In the genomic region with DNA sequence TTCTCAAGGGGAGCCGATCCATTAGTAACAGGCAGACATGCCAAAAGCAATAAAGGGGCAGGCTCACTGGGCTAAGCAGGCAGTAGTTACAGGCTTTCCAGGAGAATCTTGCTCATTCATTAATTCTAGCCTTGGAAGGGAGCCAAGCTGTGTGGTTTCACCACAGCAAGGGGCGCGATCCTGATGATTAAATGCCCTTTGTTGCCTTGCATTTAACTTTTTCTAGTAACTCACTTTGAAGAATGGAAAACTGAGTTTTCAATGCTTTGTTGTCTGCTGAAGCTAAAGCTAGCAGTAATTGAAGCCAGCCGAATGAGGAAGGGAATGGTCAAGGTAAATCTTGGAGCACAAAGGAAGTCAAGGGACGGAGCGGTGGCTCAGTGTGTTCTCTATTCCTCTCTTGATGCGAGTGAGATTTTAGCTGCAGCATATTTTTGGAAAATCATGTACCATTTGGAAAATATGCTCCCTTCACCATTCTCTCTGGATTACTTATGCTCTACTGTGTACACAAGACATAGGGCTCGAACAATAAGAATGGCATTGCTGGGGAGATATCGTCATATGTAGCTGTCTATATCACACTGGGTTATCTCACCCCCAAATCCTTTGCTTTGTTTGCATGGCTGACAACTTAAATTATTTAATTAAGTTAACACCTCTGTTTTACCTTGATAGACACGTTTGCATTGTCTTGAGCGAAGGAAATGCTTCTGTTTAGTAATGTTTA, we compare ENCODE assay signal across 8 mouse cellular contexts.
A peak's percentile ranks its signal among the peaks of the same experiment; 100 is the strongest.
DNase-seq lines count a peak whose midpoint lies in the region; ATAC-seq lines count a peak whose summit lies in the region.

No protein-coding gene starts in this region.

- no peaks in the 10 kb centered on the region for H3K27me3 ChIP-seq in hindbrain, embryonic 15.5 days
- no peaks in the 10 kb centered on the region for H3K27me3 ChIP-seq in midbrain, embryonic 14.5 days (ENCODE audit: control insufficient read depth, insufficient read depth, low read length)

- H3K4me1 ChIP-seq in hindbrain, embryonic 15.5 days (replicated peaks), result peaks cover 8% of the 10 kb centered on the region
- H3K4me1 ChIP-seq in midbrain, embryonic 14.5 days (ENCODE audit: control insufficient read depth, insufficient read depth, low read length), result peaks cover 13% of the 10 kb centered on the region

- peak overlapping the region; percentile 40 for H3K4me2 ChIP-seq in hindbrain, embryonic 15.5 days
- peak overlapping the region; percentile 44 for H3K4me2 ChIP-seq in midbrain, embryonic 14.5 days (ENCODE audit: low read length)

- H3K4me3 ChIP-seq in hindbrain, embryonic 15.5 days, result no peak overlapping the region
- H3K4me3 ChIP-seq in midbrain, embryonic 14.5 days (replicated peaks; ENCODE audit: low read depth, low read length), result 0 out of 2 replicates have a peak overlapping the region, but pooled peaks have one; percentile 12

- peak; percentile 29 for DNase-seq in adrenal gland, postnatal 10 days
- no peak for DNase-seq in adrenal gland, adult 18-20 months (ENCODE audit: low spot score in 2 of 2)
- peak; percentile 76 for DNase-seq in embryo, embryonic 11 days
- DNase-seq in midbrain, embryonic 14.5 days, result peak; percentile 88
- no peak for DNase-seq in natural killer cell, adult 2 months (ENCODE audit: low spot score in 2 of 2)
- DNase-seq in left cerebral cortex, adult 18-20 months (ENCODE audit: low spot score in 2 of 2), result no peak

- H3K27ac ChIP-seq in hindbrain, embryonic 15.5 days (replicated peaks), result 0 out of 2 replicates have a peak overlapping the region, but pooled peaks have one; percentile 40
- peak overlapping the region; percentile 45; the same call in 1 of the 2 replicates for H3K27ac ChIP-seq in midbrain, embryonic 14.5 days (replicated peaks; ENCODE audit: low read depth, low read length)

- peak; percentile 89 for ATAC-seq in hindbrain, embryonic 15.5 days (ENCODE audit: low FRiP score, low read depth)
- ATAC-seq in midbrain, embryonic 14.5 days (ENCODE audit: low FRiP score, low TSS enrichment), result peak; percentile 84; the same call in 1 of the 2 replicates
- ATAC-seq in megakaryocyte, adult 5-6 weeks (ENCODE audit: poor library complexity, severe bottlenecking), result no peak

- WGBS in hindbrain, embryonic 15.5 days, result 25% methylated on average over 11 of the region's 11 CpGs
- 18% methylated on average over 11 of the region's 11 CpGs for WGBS in midbrain, embryonic 14.5 days

- H3K36me3 ChIP-seq in hindbrain, embryonic 15.5 days, result no peaks in the 10 kb centered on the region
- H3K36me3 ChIP-seq in midbrain, embryonic 14.5 days (ENCODE audit: control insufficient read depth, insufficient read depth, low read length), result no peaks in the 10 kb centered on the region

- no peak overlapping the region for H3K9ac ChIP-seq in hindbrain, embryonic 15.5 days
- no peak overlapping the region; the same call in none of the 2 replicates for H3K9ac ChIP-seq in midbrain, embryonic 14.5 days (replicated peaks; ENCODE audit: low read length)

- H3K9me3 ChIP-seq in hindbrain, embryonic 15.5 days, result no peaks in the 10 kb centered on the region
- H3K9me3 ChIP-seq in midbrain, embryonic 14.5 days (ENCODE audit: control insufficient read depth, low read length), result no peaks in the 10 kb centered on the region

Comparison
In these comparisons a context has a peak if more than half of its experiments do, and no peak if none do; other contexts are left out.
1. DNase-seq: peak in adrenal gland, postnatal 10 days (single experiment), embryo, embryonic 11 days (single experiment) and midbrain, embryonic 14.5 days (single experiment); none in adrenal gland, adult 18-20 months (0 of 2), natural killer cell, adult 2 months (0 of 2) and left cerebral cortex, adult 18-20 months (0 of 2).